Mouse (Mus musculus): ENCODE data around the gene Olfr743. TPM values are rescaled to one million over a fixed set of nuclear protein-coding genes. Genes with fewer than 3 reads are reported as not detected.
"Not testable (repeated sequence)": the region's sequence is repeated elsewhere in the genome, so short reads cannot be mapped to it uniquely, and the experiment has no call there.

Gene Olfr743
- polyA plus RNA-seq (2015; fragmentation: Nextera tagmentation; extraction: Ambion mirVana): not detected in 2 replicates

GRCm38 (mm10) chr14:50521539-50521938 lies at the start of gene Olfr743:
TSS of gene Olfr743 (plus strand) at chr14:50521839.
- H3K9ac ChIP-seq: no peak within 1 kb of the TSS
- no peak within 1 kb of the TSS for H3K27ac ChIP-seq (replicated peaks)
- H3K36me3 ChIP-seq (replicated peaks): no peaks in the 10 kb centered on the region
- H3K4me1 ChIP-seq (replicated peaks): no peaks in the 10 kb centered on the region
- H3K27me3 ChIP-seq: no peaks in the 10 kb centered on the region
- no peak for ATAC-seq (ENCODE audit: insufficient read depth)
- no peak within 1 kb of the TSS for H3K4me3 ChIP-seq (replicated peaks)
- H3K4me2 ChIP-seq: no peak within 1 kb of the TSS
- H3K9me3 ChIP-seq (replicated peaks): no peaks in the 10 kb centered on the region

- 55% methylated on average over 2 of the region's 2 CpGs for WGBS (ENCODE audit: insufficient replicate concordance)
- no peak for ATAC-seq (ENCODE audit: insufficient read depth)
- H3K36me3 ChIP-seq (replicated peaks): no peaks in the 10 kb centered on the region
- no peaks in the 10 kb centered on the region for H3K27me3 ChIP-seq
- no peak within 1 kb of the TSS for H3K27ac ChIP-seq (replicated peaks)
- H3K4me2 ChIP-seq: no peak within 1 kb of the TSS
- no peaks in the 10 kb centered on the region for H3K4me1 ChIP-seq (replicated peaks)
- H3K4me3 ChIP-seq (replicated peaks): no peak within 1 kb of the TSS
- H3K9ac ChIP-seq: no peak within 1 kb of the TSS
- H3K9me3 ChIP-seq (replicated peaks): no peaks in the 10 kb centered on the region
Observed at GRCm38 (mm10) chr14:50472438-50472837, 49.2 kb upstream of the Olfr743 start, which contains the start of gene Olfr741. TSS of gene Olfr741 (plus strand) at chr14:50472738.

DNA sequence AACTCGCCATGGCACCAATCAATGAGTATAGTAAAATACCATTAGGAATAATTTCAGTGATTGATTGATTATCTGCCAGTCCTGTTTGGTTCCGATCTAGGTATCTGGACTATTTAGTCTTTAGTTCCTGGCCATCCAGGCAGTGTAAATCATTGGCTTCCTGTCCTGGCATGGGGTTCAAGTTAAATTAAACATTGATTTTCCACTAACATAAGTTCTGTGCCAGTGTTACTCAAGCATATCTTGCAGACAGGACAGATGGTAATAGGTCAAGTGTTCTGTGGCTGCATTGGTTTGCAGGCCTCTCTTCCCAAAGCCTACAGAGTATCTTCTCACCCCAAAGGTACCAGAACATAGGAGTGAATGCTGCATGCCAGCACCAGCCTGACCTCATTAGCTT lies 43.2 kb upstream of the Olfr743 start:
- Histone ChIP-seq H3K36me3 (replicated peaks) (no peaks in the 10 kb centered on the region), H3K4me1 (replicated peaks) (no peaks in the 10 kb centered on the region), H3K27me3 (no peaks in the 10 kb centered on the region), H3K9ac (no peak overlapping the region), H3K9me3 (replicated peaks) (no peaks in the 10 kb centered on the region), H3K4me2 (no peak overlapping the region), H3K27ac (replicated peaks) (no peak overlapping the region), H3K4me3 (replicated peaks) (no peak overlapping the region)
- no peak for ATAC-seq (ENCODE audit: insufficient read depth)
- 51% methylated on average over 2 of the region's 2 CpGs for WGBS (ENCODE audit: insufficient replicate concordance)

GRCm38 (mm10) chr14:50503300-50503699 lies 18.3 kb upstream of the Olfr743 start, which contains the start of gene Olfr742:
TSS of gene Olfr742 (plus strand) at chr14:50503600.
- H3K27me3 ChIP-seq: no peaks in the 10 kb centered on the region
- H3K9ac ChIP-seq: no peak within 1 kb of the TSS
- H3K27ac ChIP-seq (replicated peaks): no peak within 1 kb of the TSS
- ATAC-seq (ENCODE audit: insufficient read depth): no peak
- H3K4me3 ChIP-seq (replicated peaks): no peak within 1 kb of the TSS
- no peaks in the 10 kb centered on the region for H3K4me1 ChIP-seq (replicated peaks)
- no peaks in the 10 kb centered on the region for H3K36me3 ChIP-seq (replicated peaks)
- H3K9me3 ChIP-seq (replicated peaks): no peaks in the 10 kb centered on the region
- H3K4me2 ChIP-seq: no peak within 1 kb of the TSS
- WGBS (ENCODE audit: insufficient replicate concordance): 30% methylated on average over 2 of the region's 2 CpGs

DNA sequence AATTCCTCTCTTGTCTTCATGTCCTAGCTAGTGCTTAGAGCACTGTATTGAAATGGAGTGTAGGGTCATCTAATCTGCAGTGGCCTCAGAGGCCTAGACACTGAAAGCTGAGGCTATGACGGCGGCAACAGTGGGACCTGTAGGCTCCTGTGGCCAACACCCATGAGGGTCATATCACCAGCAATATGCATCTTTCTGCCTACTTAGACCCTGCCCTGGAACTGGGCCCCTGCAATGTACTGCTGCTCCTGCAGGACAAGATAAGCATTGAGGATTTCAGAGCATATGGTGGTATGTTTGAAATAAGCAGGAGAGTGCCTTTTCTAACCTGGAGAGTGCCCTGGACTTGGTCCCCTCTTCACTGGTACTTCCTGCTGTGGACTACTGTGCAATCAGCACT lies 31.1 kb downstream of the Olfr743 start:
- H3K4me2 ChIP-seq: no peak overlapping the region
- no peaks in the 10 kb centered on the region for H3K4me1 ChIP-seq (replicated peaks)
- no peak overlapping the region for H3K4me3 ChIP-seq (replicated peaks)
- 67% methylated on average over 2 of the region's 2 CpGs for WGBS (ENCODE audit: insufficient replicate concordance)
- ATAC-seq (ENCODE audit: insufficient read depth): no peak
- H3K9me3 ChIP-seq (replicated peaks): no peaks in the 10 kb centered on the region
- H3K27me3 ChIP-seq: no peaks in the 10 kb centered on the region
- no peaks in the 10 kb centered on the region for H3K36me3 ChIP-seq (replicated peaks)
- H3K27ac ChIP-seq (replicated peaks): no peak overlapping the region
- no peak overlapping the region for H3K9ac ChIP-seq

DNA sequence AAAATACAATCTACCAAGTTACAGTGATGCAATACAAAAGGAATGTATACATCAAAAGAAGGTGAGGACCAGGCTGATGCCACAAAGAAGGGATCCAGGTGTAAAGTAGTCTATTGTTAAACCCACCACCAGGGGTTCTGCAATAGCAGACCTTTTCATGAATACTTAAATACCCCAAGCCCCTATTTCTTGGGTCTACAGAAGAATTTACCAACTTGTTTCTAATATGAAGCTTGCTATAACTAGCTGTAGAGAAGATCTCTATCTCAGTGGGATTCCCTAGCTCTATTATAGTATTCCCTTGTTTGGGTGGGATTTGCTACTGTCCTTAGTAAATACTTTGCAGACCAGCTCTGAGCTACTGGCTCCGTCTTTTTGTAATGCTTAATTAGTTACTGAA lies 51.4 kb downstream of the Olfr743 start:
- not testable (repeated sequence) for H3K27ac ChIP-seq (replicated peaks); H3K9ac ChIP-seq; ATAC-seq (ENCODE audit: insufficient read depth); H3K27me3 ChIP-seq; H3K4me1 ChIP-seq (replicated peaks); H3K36me3 ChIP-seq (replicated peaks); H3K4me2 ChIP-seq; H3K9me3 ChIP-seq (replicated peaks); H3K4me3 ChIP-seq (replicated peaks)
- 67% methylated on average over 1 of the region's 1 CpGs for WGBS (ENCODE audit: insufficient replicate concordance)

Other genes with a start within 250 kb of the Olfr743 start
- gene Olfr732, start 237.6 kb upstream of the Olfr743 start, polyA plus RNA-seq (2015; fragmentation: Nextera tagmentation; extraction: Ambion mirVana): not detected in 2 replicates
- not detected in 2 replicates for gene Olfr733, start 220.3 kb upstream of the Olfr743 start, polyA plus RNA-seq (2015; fragmentation: Nextera tagmentation; extraction: Ambion mirVana)
- not detected in 2 replicates for gene Olfr734, start 195.1 kb upstream of the Olfr743 start, polyA plus RNA-seq (2015; fragmentation: Nextera tagmentation; extraction: Ambion mirVana)
- gene Olfr735, start 173.0 kb upstream of the Olfr743 start, polyA plus RNA-seq (2015; fragmentation: Nextera tagmentation; extraction: Ambion mirVana): not detected in 2 replicates
- 0.03 TPM in 1 of 2 replicates, not detected in the other for gene Tlr11, start 163.9 kb upstream of the Olfr743 start, polyA plus RNA-seq (2015; fragmentation: Nextera tagmentation; extraction: Ambion mirVana)
- gene Olfr736, start 140.7 kb upstream of the Olfr743 start, polyA plus RNA-seq (2015; fragmentation: Nextera tagmentation; extraction: Ambion mirVana): not detected in 2 replicates
- not detected in 2 replicates for gene Olfr738, start 114.3 kb upstream of the Olfr743 start, polyA plus RNA-seq (2015; fragmentation: Nextera tagmentation; extraction: Ambion mirVana)
- gene Olfr739, start 103.2 kb upstream of the Olfr743 start, polyA plus RNA-seq (2015; fragmentation: Nextera tagmentation; extraction: Ambion mirVana): not detected in 2 replicates
- not detected in 2 replicates for gene Olfr740, start 76.3 kb upstream of the Olfr743 start, polyA plus RNA-seq (2015; fragmentation: Nextera tagmentation; extraction: Ambion mirVana)
- not detected in 2 replicates for gene Olfr741, start 49.1 kb upstream of the Olfr743 start, polyA plus RNA-seq (2015; fragmentation: Nextera tagmentation; extraction: Ambion mirVana)
- gene Olfr742, start 18.2 kb upstream of the Olfr743 start, polyA plus RNA-seq (2015; fragmentation: Nextera tagmentation; extraction: Ambion mirVana): not detected in 2 replicates
- not detected in 2 replicates for gene Olfr744, start 93.0 kb downstream of the Olfr743 start, polyA plus RNA-seq (2015; fragmentation: Nextera tagmentation; extraction: Ambion mirVana)
- not detected in 2 replicates for gene Olfr745, start 117.5 kb downstream of the Olfr743 start, polyA plus RNA-seq (2015; fragmentation: Nextera tagmentation; extraction: Ambion mirVana)
- not detected in 2 replicates for gene Olfr746, start 125.2 kb downstream of the Olfr743 start, polyA plus RNA-seq (2015; fragmentation: Nextera tagmentation; extraction: Ambion mirVana)
- not detected in 2 replicates for gene Olfr747, start 171.4 kb downstream of the Olfr743 start, polyA plus RNA-seq (2015; fragmentation: Nextera tagmentation; extraction: Ambion mirVana)
- gene Olfr748, start 185.5 kb downstream of the Olfr743 start, polyA plus RNA-seq (2015; fragmentation: Nextera tagmentation; extraction: Ambion mirVana): not detected in 2 replicates
- not detected in 2 replicates for gene Olfr749, start 223.3 kb downstream of the Olfr743 start, polyA plus RNA-seq (2015; fragmentation: Nextera tagmentation; extraction: Ambion mirVana)